Mouse (Mus musculus) embryonic fibroblast, embryonic 13.5 days (primary cell): ENCODE results near the gene Sult6b2. TPM values are rescaled to one million over a fixed set of nuclear protein-coding genes. Genes with fewer than 3 reads are reported as not detected.

ENCODE experiments used
- H3K27ac ChIP-seq: 2 replicates; pipeline ENCODE4 v1.5.1; 2012; ENCODE audit warnings: low read length, control low read depth, inconsistent platforms; ENCODE audit not compliant: insufficient read depth
- H3K4me1 ChIP-seq: 2 replicates; pipeline ENCODE4 v1.6.1; 2011; ENCODE audit warnings: low read length; ENCODE audit not compliant: control insufficient read depth, insufficient read depth
- H3K4me3 ChIP-seq: 2 replicates; pipeline ENCODE4 v1.5.1; 2011; ENCODE audit warnings: mild to moderate bottlenecking, control low read depth, low read length; ENCODE audit not compliant: insufficient read depth
- CTCF ChIP-seq: IDR thresholded peaks from 2 replicates; pipeline ENCODE4 v1.5.1; 2011; ENCODE audit warnings: mild to moderate bottlenecking, control low read depth, low read length, moderate library complexity, borderline replicate concordance; ENCODE audit not compliant: insufficient read depth
- POLR2A ChIP-seq: IDR thresholded peaks from 2 replicates; pipeline ENCODE4 v1.6.1; 2011; ENCODE audit warnings: low read depth, mild to moderate bottlenecking, control low read depth, low read length, moderate library complexity
- polyA plus RNA-seq: library from polyadenylated mRNA; stranded (reverse); fragments of >200 nt; gene quantifications from 2 replicates; pipeline ENCODE4 v1.2.4, GENCODE M21; 2011; ENCODE audit warnings: low read depth; ENCODE audit not compliant: missing spikeins, insufficient read length

Sult6b2 gene
- polyA plus RNA-seq = not detected in 2 replicates

- H3K4me1 ChIP-seq = no peaks in the 10 kb centered on the region; the same call in 1 of the 2 replicates
These were observed at the start of gene Sult6b2 for GRCm38 (mm10) chr6:142804402-142804801. TSS of gene Sult6b2 (minus strand) at chr6:142804502.

GRCm38 (mm10) chr6:142852419-142853377, 48.4 kb upstream of the Sult6b2 start:
- TF ChIP-seq CTCF (no peak), POLR2A (no peak)
- Histone ChIP-seq H3K4me1 (peaks cover 2% of the 10 kb centered on the region; the same call in 1 of the 2 replicates), H3K4me3 (no peak overlapping the region), H3K27ac (no peak overlapping the region)

More at GRCm38 (mm10) chr6:142804402-142804801, at the start of gene Sult6b2:
- no peak within 1 kb of the TSS for H3K4me3 ChIP-seq
- no peak within 1 kb of the TSS for H3K27ac ChIP-seq
- TF ChIP-seq CTCF (no peak), POLR2A (no peak)

DNA sequence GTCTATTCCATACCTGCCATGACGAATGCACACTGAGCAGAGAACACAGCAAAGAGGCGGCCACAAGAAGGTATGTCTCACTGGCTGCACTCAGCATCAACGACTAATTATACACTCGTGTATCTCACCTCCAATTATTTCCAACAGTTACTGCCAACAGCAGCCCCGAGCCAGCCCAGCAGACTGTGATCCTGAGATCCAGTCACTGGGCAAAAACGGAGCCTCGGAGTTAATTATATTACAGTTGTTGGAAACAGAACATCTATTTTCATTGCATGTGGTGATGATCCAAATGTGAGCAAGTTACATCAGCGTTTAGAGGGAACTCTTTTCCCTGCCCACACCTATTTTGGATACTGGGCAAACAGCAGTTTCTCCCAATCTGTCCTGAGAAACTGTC, 46.1 kb upstream of the Sult6b2 start:
- H3K4me1 ChIP-seq = no peaks in the 10 kb centered on the region
- no peak overlapping the region for H3K27ac ChIP-seq
- no peak overlapping the region for H3K4me3 ChIP-seq
- no peak for TF ChIP-seq CTCF
- no peak for TF ChIP-seq POLR2A

- Histone ChIP-seq H3K4me1 (no peaks in the 10 kb centered on the region), H3K27ac (no peak overlapping the region), H3K4me3 (no peak overlapping the region)
- no peak for TF ChIP-seq POLR2A
- TF ChIP-seq CTCF = no peak
These were observed 45.0 kb upstream of the Sult6b2 start for GRCm38 (mm10) chr6:142849326-142849725.

- no peak overlapping the region for H3K4me3 ChIP-seq
- TF ChIP-seq CTCF (no peak), POLR2A (no peak)
- H3K4me1 ChIP-seq = no peaks in the 10 kb centered on the region
- H3K27ac ChIP-seq = no peak overlapping the region
These were observed 43.8 kb upstream of the Sult6b2 start for GRCm38 (mm10) chr6:142847914-142848674.

GRCm38 (mm10) chr6:142846855-142847254, 42.6 kb upstream of the Sult6b2 start:
- TF ChIP-seq POLR2A (no peak), CTCF (no peak)
- Histone ChIP-seq H3K27ac (no peak overlapping the region), H3K4me3 (no peak overlapping the region), H3K4me1 (no peaks in the 10 kb centered on the region)

DNA sequence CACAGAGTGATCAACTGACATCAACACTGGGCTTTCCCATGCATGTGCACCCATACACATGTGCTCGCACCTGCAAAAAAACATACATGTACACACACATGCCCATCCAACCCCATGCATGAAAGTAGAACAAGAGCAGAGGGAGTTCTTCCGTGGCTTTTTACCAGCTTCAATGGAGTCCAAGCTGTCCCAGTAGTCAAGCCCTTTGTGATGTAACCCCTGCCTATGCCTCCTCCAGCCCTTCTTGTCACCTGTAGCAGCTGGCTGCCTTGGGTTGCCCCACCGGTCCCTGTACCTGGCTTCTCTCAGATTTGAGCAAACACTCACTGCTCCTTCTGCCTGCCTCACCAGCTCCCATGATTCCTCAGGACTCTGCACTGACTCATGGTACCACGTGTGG, 40.8 kb upstream of the Sult6b2 start:
- H3K4me3 ChIP-seq = no peak overlapping the region
- H3K27ac ChIP-seq = no peak overlapping the region
- no peaks in the 10 kb centered on the region for H3K4me1 ChIP-seq
- TF ChIP-seq POLR2A (no peak), CTCF (no peak)

DNA sequence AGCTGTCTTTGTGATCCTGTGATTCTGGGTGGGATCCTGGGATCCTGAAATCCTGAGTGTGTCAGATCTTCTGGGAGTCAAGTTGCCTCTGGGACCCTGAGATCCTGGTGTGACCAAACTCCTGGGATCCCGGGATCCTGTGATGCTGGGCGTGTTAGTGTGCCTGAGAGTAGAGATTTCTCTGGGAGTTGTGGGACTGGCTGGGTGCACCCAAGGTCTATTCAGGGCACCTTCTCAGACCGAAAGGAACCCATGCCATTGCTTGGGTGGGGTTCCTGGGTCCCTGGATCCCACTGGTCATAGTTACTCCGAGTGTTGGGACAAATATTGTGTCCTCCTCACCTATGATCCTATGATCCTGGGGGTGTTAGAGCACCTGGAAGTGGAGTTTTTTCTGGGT, 39.8 kb upstream of the Sult6b2 start:
- Histone ChIP-seq H3K4me3 (no peak overlapping the region), H3K4me1 (no peaks in the 10 kb centered on the region), H3K27ac (no peak overlapping the region)
- TF ChIP-seq CTCF (no peak), POLR2A (no peak)

GRCm38 (mm10) chr6:142838501-142838900, 34.2 kb upstream of the Sult6b2 start:
- TF ChIP-seq POLR2A = no peak
- no peak for TF ChIP-seq CTCF
- Histone ChIP-seq H3K4me1 (no peaks in the 10 kb centered on the region), H3K27ac (no peak overlapping the region), H3K4me3 (no peak overlapping the region)
